23 mouse cellular contexts compared by ENCODE assay signal in genomic region chr6:140160946-140161345, GRCm38 (mm10).
A peak's percentile ranks its signal among the peaks of the same experiment; 100 is the strongest.
DNase-seq lines count a peak whose midpoint lies in the region; ATAC-seq and TF ChIP-seq lines count a peak whose summit lies in the region.
"Had no signal": no experiment of that assay in that cellular context is flagged by ENCODE, and none has a peak within 500 bp of the region (broad histone marks: within the 10 kb centered on the region; RNA-seq: fewer than 3 reads in every experiment).

No protein-coding gene starts in this region.

- ATAC-seq in embryonic facial prominence, embryonic 11.5 days (replicated peaks; ENCODE audit: insufficient number of reproducible peaks, low FRiP score, low TSS enrichment, low read depth), result no peak
- ATAC-seq in lung, embryonic 14.5 days (ENCODE audit: insufficient read depth), result no peak
- no peak for ATAC-seq in lung, postnatal 0 days
- no peak for ATAC-seq in embryonic facial prominence, embryonic 15.5 days (ENCODE audit: insufficient number of reproducible peaks, low FRiP score, low TSS enrichment, low read depth)
- no peak for ATAC-seq in limb, embryonic 15.5 days (ENCODE audit: insufficient number of reproducible peaks, low FRiP score, low TSS enrichment, low read depth)
- no peak for ATAC-seq in forebrain, embryonic 15.5 days (replicated peaks)
- ATAC-seq in heart, embryonic 11.5 days (replicated peaks; ENCODE audit: insufficient number of reproducible peaks, low FRiP score, low TSS enrichment), result no peak
- ATAC-seq: forebrain, embryonic 13.5 days; hindbrain, postnatal 0 days; inflammation-experienced regulatory T-cells, adult 6 months had no signal

- no peaks in the 10 kb centered on the region for H3K9me3 ChIP-seq in embryonic facial prominence, embryonic 11.5 days (replicated peaks; ENCODE audit: control insufficient read depth, low read length)
- H3K9me3 ChIP-seq in embryonic facial prominence, embryonic 10.5 days, result no peaks in the 10 kb centered on the region
- no peaks in the 10 kb centered on the region for H3K9me3 ChIP-seq in lung, embryonic 14.5 days (ENCODE audit: low read depth, low read length)
- no peaks in the 10 kb centered on the region for H3K9me3 ChIP-seq in lung, postnatal 0 days (ENCODE audit: low read length)
- no peaks in the 10 kb centered on the region for H3K9me3 ChIP-seq in embryonic facial prominence, embryonic 15.5 days (replicated peaks)
- no peaks in the 10 kb centered on the region for H3K9me3 ChIP-seq in limb, embryonic 15.5 days
- no peaks in the 10 kb centered on the region for H3K9me3 ChIP-seq in forebrain, embryonic 15.5 days
- H3K9me3 ChIP-seq in heart, embryonic 11.5 days (replicated peaks; ENCODE audit: control insufficient read depth, low read length), result no peaks in the 10 kb centered on the region
- H3K9me3 ChIP-seq: forebrain, embryonic 10.5 days; forebrain, embryonic 13.5 days; heart, embryonic 13.5 days had no signal

- H3K4me2 ChIP-seq in embryonic facial prominence, embryonic 11.5 days (ENCODE audit: low read depth, low read length), result no peak overlapping the region
- H3K4me2 ChIP-seq in lung, embryonic 14.5 days, result no peak overlapping the region
- H3K4me2 ChIP-seq in lung, postnatal 0 days (replicated peaks; ENCODE audit: low read depth, low read length), result no peak overlapping the region
- H3K4me2 ChIP-seq in embryonic facial prominence, embryonic 15.5 days (replicated peaks), result no peak overlapping the region
- H3K4me2 ChIP-seq in limb, embryonic 15.5 days, result no peak overlapping the region
- no peak overlapping the region for H3K4me2 ChIP-seq in forebrain, embryonic 15.5 days (replicated peaks)
- H3K4me2 ChIP-seq in heart, embryonic 11.5 days, result no peak overlapping the region
- H3K4me2 ChIP-seq: forebrain, embryonic 13.5 days; heart, embryonic 13.5 days; hindbrain, embryonic 14.5 days had no signal

- no peak for TF ChIP-seq EP300 in lung, postnatal 0 days (IDR thresholded peaks at IDR 0.05)

- H3K4me3 ChIP-seq in embryonic facial prominence, embryonic 11.5 days (ENCODE audit: low read depth, low read length), result no peak overlapping the region
- no peak overlapping the region for H3K4me3 ChIP-seq in embryonic facial prominence, embryonic 10.5 days
- H3K4me3 ChIP-seq in lung, embryonic 14.5 days (ENCODE audit: low read depth, low read length), result no peak overlapping the region
- no peak overlapping the region for H3K4me3 ChIP-seq in lung, postnatal 0 days (ENCODE audit: low read depth, low read length)
- no peak overlapping the region for H3K4me3 ChIP-seq in embryonic facial prominence, embryonic 15.5 days (replicated peaks)
- H3K4me3 ChIP-seq in limb, embryonic 15.5 days, result no peak overlapping the region
- H3K4me3 ChIP-seq in forebrain, embryonic 15.5 days, result no peak overlapping the region
- H3K4me3 ChIP-seq in heart, embryonic 11.5 days (ENCODE audit: low read depth, low read length), result no peak overlapping the region
- H3K4me3 ChIP-seq: forebrain, embryonic 10.5 days; forebrain, embryonic 13.5 days; heart, embryonic 13.5 days had no signal

- WGBS in embryonic facial prominence, embryonic 11.5 days, result 63% methylated on average over 13 of the region's 13 CpGs
- WGBS in embryonic facial prominence, embryonic 10.5 days, result 79% methylated on average over 13 of the region's 13 CpGs
- WGBS in lung, embryonic 14.5 days, result 62% methylated on average over 13 of the region's 13 CpGs
- 60% methylated on average over 13 of the region's 13 CpGs for WGBS in lung, postnatal 0 days
- 48% methylated on average over 13 of the region's 13 CpGs for WGBS in embryonic facial prominence, embryonic 15.5 days
- WGBS in limb, embryonic 15.5 days, result 31% methylated on average over 13 of the region's 13 CpGs
- WGBS in forebrain, embryonic 15.5 days, result 86% methylated on average over 13 of the region's 13 CpGs
- WGBS in heart, embryonic 11.5 days (ENCODE audit: insufficient replicate concordance), result 76% methylated on average over 13 of the region's 13 CpGs

- H3K36me3 ChIP-seq in embryonic facial prominence, embryonic 11.5 days (replicated peaks; ENCODE audit: control insufficient read depth, insufficient read depth, low read depth, low read length), result no peaks in the 10 kb centered on the region
- H3K36me3 ChIP-seq in embryonic facial prominence, embryonic 10.5 days (replicated peaks), result no peaks in the 10 kb centered on the region
- no peaks in the 10 kb centered on the region for H3K36me3 ChIP-seq in lung, embryonic 14.5 days (ENCODE audit: insufficient read depth)
- H3K36me3 ChIP-seq in lung, postnatal 0 days (ENCODE audit: insufficient read depth, low read length), result no peaks in the 10 kb centered on the region
- H3K36me3 ChIP-seq in embryonic facial prominence, embryonic 15.5 days, result no peaks in the 10 kb centered on the region
- no peaks in the 10 kb centered on the region for H3K36me3 ChIP-seq in limb, embryonic 15.5 days
- H3K36me3 ChIP-seq in forebrain, embryonic 15.5 days, result no peaks in the 10 kb centered on the region
- H3K36me3 ChIP-seq in heart, embryonic 11.5 days (ENCODE audit: control insufficient read depth, insufficient read depth, low read length), result no peaks in the 10 kb centered on the region
- H3K36me3 ChIP-seq: forebrain, embryonic 10.5 days; heart, embryonic 13.5 days had no signal

- H3K4me1 ChIP-seq in embryonic facial prominence, embryonic 11.5 days (ENCODE audit: control insufficient read depth, insufficient read depth, low read length), result no peaks in the 10 kb centered on the region
- H3K4me1 ChIP-seq in embryonic facial prominence, embryonic 10.5 days, result no peaks in the 10 kb centered on the region
- no peaks in the 10 kb centered on the region for H3K4me1 ChIP-seq in lung, embryonic 14.5 days (ENCODE audit: insufficient read depth)
- H3K4me1 ChIP-seq in lung, postnatal 0 days (ENCODE audit: insufficient read depth, low read depth, low read length), result no peaks in the 10 kb centered on the region
- H3K4me1 ChIP-seq in embryonic facial prominence, embryonic 15.5 days, result peaks cover 6% of the 10 kb centered on the region; the same call in 1 of the 2 replicates
- H3K4me1 ChIP-seq in limb, embryonic 15.5 days, result peaks cover 13% of the 10 kb centered on the region
- peaks cover 3% of the 10 kb centered on the region; the same call in 1 of the 2 replicates for H3K4me1 ChIP-seq in forebrain, embryonic 15.5 days
- no peaks in the 10 kb centered on the region for H3K4me1 ChIP-seq in heart, embryonic 11.5 days (ENCODE audit: control insufficient read depth, insufficient read depth, low read length)
- H3K4me1 ChIP-seq: forebrain, embryonic 10.5 days; forebrain, embryonic 13.5 days; heart, embryonic 13.5 days had no signal

- no peaks in the 10 kb centered on the region for H3K27me3 ChIP-seq in embryonic facial prominence, embryonic 11.5 days (ENCODE audit: control insufficient read depth, insufficient read depth, low read length)
- no peaks in the 10 kb centered on the region for H3K27me3 ChIP-seq in embryonic facial prominence, embryonic 10.5 days (replicated peaks; ENCODE audit: low read depth, poor library complexity, severe bottlenecking)
- H3K27me3 ChIP-seq in lung, embryonic 14.5 days (ENCODE audit: insufficient read depth, low read length), result no peaks in the 10 kb centered on the region
- H3K27me3 ChIP-seq in lung, postnatal 0 days (replicated peaks; ENCODE audit: insufficient read depth, low read length), result no peaks in the 10 kb centered on the region
- H3K27me3 ChIP-seq in embryonic facial prominence, embryonic 15.5 days, result no peaks in the 10 kb centered on the region
- no peaks in the 10 kb centered on the region for H3K27me3 ChIP-seq in limb, embryonic 15.5 days
- H3K27me3 ChIP-seq in forebrain, embryonic 15.5 days, result no peaks in the 10 kb centered on the region
- no peaks in the 10 kb centered on the region for H3K27me3 ChIP-seq in heart, embryonic 11.5 days (ENCODE audit: control insufficient read depth, insufficient read depth, low read length)
- H3K27me3 ChIP-seq: forebrain, embryonic 13.5 days; heart, embryonic 13.5 days had no signal

- H3K9ac ChIP-seq in embryonic facial prominence, embryonic 11.5 days (replicated peaks; ENCODE audit: low read length), result no peak overlapping the region
- H3K9ac ChIP-seq in lung, embryonic 14.5 days, result no peak overlapping the region
- no peak overlapping the region for H3K9ac ChIP-seq in lung, postnatal 0 days (replicated peaks; ENCODE audit: low read depth)
- H3K9ac ChIP-seq in embryonic facial prominence, embryonic 15.5 days, result no peak overlapping the region
- H3K9ac ChIP-seq in limb, embryonic 15.5 days, result no peak overlapping the region
- H3K9ac ChIP-seq in forebrain, embryonic 15.5 days (replicated peaks), result no peak overlapping the region
- no peak overlapping the region for H3K9ac ChIP-seq in heart, embryonic 11.5 days (ENCODE audit: low read depth, low read length)
- H3K9ac ChIP-seq: forebrain, embryonic 13.5 days; heart, embryonic 13.5 days; hindbrain, embryonic 14.5 days had no signal

- TF ChIP-seq CTCF in lung, embryonic 14.5 days (IDR thresholded peaks at IDR 0.05; ENCODE audit: low read depth), result no peak
- no peak for TF ChIP-seq CTCF in lung, postnatal 0 days (IDR thresholded peaks at IDR 0.05)

- DNase-seq in embryonic facial prominence, embryonic 11.5 days (ENCODE audit: low spot score), result peak; percentile 21
- no peak for DNase-seq in embryonic facial prominence, embryonic 10.5 days (ENCODE audit: low spot score)
- DNase-seq in lung, embryonic 14.5 days, result no peak
- DNase-seq in lung, postnatal 0 days (ENCODE audit: low spot score), result no peak
- DNase-seq: adrenal gland, postnatal 10 days; adrenal gland, postnatal 36 days; cerebellum, adult 18-20 months; cerebellum, adult 9-10 months; cerebellum, postnatal 14 days; gastrocnemius, postnatal 25 days; heart, adult 18-20 months; heart, postnatal 14 days; heart, postnatal 4 days had no signal

- H3K27ac ChIP-seq in embryonic facial prominence, embryonic 11.5 days (replicated peaks; ENCODE audit: low read depth, low read length), result no peak overlapping the region
- no peak overlapping the region for H3K27ac ChIP-seq in embryonic facial prominence, embryonic 10.5 days (replicated peaks)
- H3K27ac ChIP-seq in lung, embryonic 14.5 days (ENCODE audit: low read depth), result peak overlapping the region; percentile 24; the same call in 1 of the 2 replicates
- no peak overlapping the region for H3K27ac ChIP-seq in lung, postnatal 0 days (ENCODE audit: low read length)
- peak overlapping the region; percentile 35; the same call in 1 of the 2 replicates for H3K27ac ChIP-seq in embryonic facial prominence, embryonic 15.5 days (replicated peaks)
- peak overlapping the region; percentile 73 for H3K27ac ChIP-seq in limb, embryonic 15.5 days
- no peak overlapping the region for H3K27ac ChIP-seq in forebrain, embryonic 15.5 days (replicated peaks)
- no peak overlapping the region for H3K27ac ChIP-seq in heart, embryonic 11.5 days (ENCODE audit: low read depth, low read length)
- H3K27ac ChIP-seq: forebrain, embryonic 10.5 days; forebrain, embryonic 13.5 days; heart, embryonic 13.5 days; hindbrain, embryonic 14.5 days; hindbrain, postnatal 0 days had no signal

Comparison
In these comparisons a context has a peak if more than half of its experiments do, and no peak if none do; other contexts are left out.
1. H3K27ac ChIP-seq: peak in lung, embryonic 14.5 days (single experiment), embryonic facial prominence, embryonic 15.5 days (single experiment) and limb, embryonic 15.5 days (single experiment); none in embryonic facial prominence, embryonic 11.5 days (single experiment), embryonic facial prominence, embryonic 10.5 days (single experiment), lung, postnatal 0 days (single experiment), forebrain, embryonic 15.5 days (single experiment) and heart, embryonic 11.5 days (single experiment).